Mouse (Mus musculus): ENCODE results near the gene Arpc2. TPM values are rescaled to one million over a fixed set of nuclear protein-coding genes. Genes with fewer than 3 reads are reported as not detected.
"Not testable (repeated sequence)": the region's sequence is repeated elsewhere in the genome, so short reads cannot be mapped to it uniquely, and the experiment has no call there.

The Arpc2 gene
- polyA plus RNA-seq, 1 experiment from 2014 or later = 475 TPM

GRCm38 (mm10) chr1:74278988-74279387 is 43.1 kb downstream of the Arpc2 start:
- H3K4me1 ChIP-seq = peaks cover 82% of the 10 kb centered on the region
- WGBS = 84% methylated on average over 11 of the region's 11 CpGs
- no peak overlapping the region for H3K27ac ChIP-seq
- H3K9me3 ChIP-seq = no peaks in the 10 kb centered on the region
- no peak overlapping the region for H3K4me3 ChIP-seq
- H3K27me3 ChIP-seq (ENCODE audit: insufficient read depth, poor library complexity, severe bottlenecking) = no peaks in the 10 kb centered on the region
- H3K36me3 ChIP-seq = peaks cover 49% of the 10 kb centered on the region
- no peak for DNase-seq (ENCODE audit: low spot score)

- Histone ChIP-seq H3K27me3 (ENCODE audit: insufficient read depth, poor library complexity, severe bottlenecking) (no peaks in the 10 kb centered on the region), H3K4me3 (no peak overlapping the region), H3K36me3 (peaks cover 49% of the 10 kb centered on the region), H3K4me1 (peaks cover 69% of the 10 kb centered on the region), H3K27ac (no peak overlapping the region), H3K9me3 (no peaks in the 10 kb centered on the region)
- DNase-seq (ENCODE audit: low spot score) = no peak
- 94% methylated on average over 14 of the region's 14 CpGs for WGBS
These were observed 44.9 kb downstream of the Arpc2 start for GRCm38 (mm10) chr1:74280591-74281325.

GRCm38 (mm10) chr1:74281372-74281771 is 45.5 kb downstream of the Arpc2 start:
- no peak for DNase-seq (ENCODE audit: low spot score)
- Histone ChIP-seq H3K4me1 (peaks cover 69% of the 10 kb centered on the region), H3K27me3 (ENCODE audit: insufficient read depth, poor library complexity, severe bottlenecking) (no peaks in the 10 kb centered on the region), H3K27ac (no peak overlapping the region), H3K9me3 (no peaks in the 10 kb centered on the region), H3K36me3 (peaks cover 50% of the 10 kb centered on the region), H3K4me3 (no peak overlapping the region)
- WGBS = 92% methylated on average over 2 of the region's 2 CpGs

- H3K27ac ChIP-seq = no peak overlapping the region
- no peak overlapping the region for H3K4me3 ChIP-seq
- peaks cover 65% of the 10 kb centered on the region for H3K4me1 ChIP-seq
- no peaks in the 10 kb centered on the region for H3K9me3 ChIP-seq
- no peaks in the 10 kb centered on the region for H3K27me3 ChIP-seq (ENCODE audit: insufficient read depth, poor library complexity, severe bottlenecking)
- no peak for DNase-seq (ENCODE audit: low spot score)
- peaks cover 56% of the 10 kb centered on the region for H3K36me3 ChIP-seq
- WGBS = 94% methylated on average over 8 of the region's 8 CpGs
These were observed 46.0 kb downstream of the Arpc2 start for GRCm38 (mm10) chr1:74281886-74282285.

GRCm38 (mm10) chr1:74282896-74283625 is 47.2 kb downstream of the Arpc2 start:
- no peak for DNase-seq (ENCODE audit: low spot score)
- H3K27me3 ChIP-seq (ENCODE audit: insufficient read depth, poor library complexity, severe bottlenecking) = no peaks in the 10 kb centered on the region
- peaks cover 62% of the 10 kb centered on the region for H3K36me3 ChIP-seq
- H3K27ac ChIP-seq = no peak overlapping the region
- H3K4me1 ChIP-seq = peaks cover 53% of the 10 kb centered on the region
- WGBS = 86% methylated on average over 10 of the region's 10 CpGs
- no peak overlapping the region; the same call in 1 of the 2 replicates for H3K4me3 ChIP-seq
- H3K9me3 ChIP-seq = no peaks in the 10 kb centered on the region

- DNase-seq (ENCODE audit: low spot score) = peak; percentile 90
- Histone ChIP-seq H3K9me3 (no peaks in the 10 kb centered on the region), H3K4me3 (peak overlapping the region; percentile 84), H3K27me3 (ENCODE audit: insufficient read depth, poor library complexity, severe bottlenecking) (no peaks in the 10 kb centered on the region), H3K4me1 (peaks cover 49% of the 10 kb centered on the region), H3K27ac (peak overlapping the region; percentile 89), H3K36me3 (peaks cover 65% of the 10 kb centered on the region)
- WGBS = 13% methylated on average over 15 of the region's 15 CpGs
These were observed 48.0 kb downstream of the Arpc2 start for GRCm38 (mm10) chr1:74283686-74284463.

GRCm38 (mm10) chr1:74284543-74285160 is 48.8 kb downstream of the Arpc2 start, which contains the start of the genes Aamp and Pnkd:
Aamp (minus strand) TSS chr1:74284738.
Pnkd (plus strand) TSS chr1:74284930.
- H3K9me3 ChIP-seq = no peaks in the 10 kb centered on the region
- under 1% methylated on average over 56 of the region's 56 CpGs for WGBS
- peak within 1 kb of the TSS; percentile 84 for H3K4me3 ChIP-seq
- peaks cover 65% of the 10 kb centered on the region for H3K36me3 ChIP-seq
- no peaks in the 10 kb centered on the region for H3K27me3 ChIP-seq (ENCODE audit: insufficient read depth, poor library complexity, severe bottlenecking)
- H3K4me1 ChIP-seq = peaks cover 51% of the 10 kb centered on the region
- peak within 1 kb of the TSS; percentile 89 for H3K27ac ChIP-seq
- DNase-seq (ENCODE audit: low spot score) = peak; percentile 100

GRCm38 (mm10) chr1:74285212-74286010 is 49.5 kb downstream of the Arpc2 start:
- Histone ChIP-seq H3K4me1 (peaks cover 52% of the 10 kb centered on the region), H3K27ac (peak overlapping the region; percentile 89), H3K27me3 (ENCODE audit: insufficient read depth, poor library complexity, severe bottlenecking) (no peaks in the 10 kb centered on the region), H3K36me3 (peaks cover 65% of the 10 kb centered on the region), H3K4me3 (peak overlapping the region; percentile 84), H3K9me3 (no peaks in the 10 kb centered on the region)
- WGBS = 3% methylated on average over 23 of the region's 23 CpGs
- DNase-seq (ENCODE audit: low spot score) = no peak

- Histone ChIP-seq H3K4me1 (peaks cover 51% of the 10 kb centered on the region), H3K36me3 (peaks cover 65% of the 10 kb centered on the region)
- H3K27me3 ChIP-seq (ENCODE audit: insufficient read depth, poor library complexity, severe bottlenecking); DNase-seq (ENCODE audit: low spot score); H3K27ac ChIP-seq; H3K9me3 ChIP-seq; H3K4me3 ChIP-seq: not testable (repeated sequence)
- WGBS = 54% methylated on average over 16 of the region's 17 CpGs
These were observed 51.2 kb downstream of the Arpc2 start for GRCm38 (mm10) chr1:74286869-74287607.

- Histone ChIP-seq H3K36me3 (peaks cover 65% of the 10 kb centered on the region), H3K27me3 (ENCODE audit: insufficient read depth, poor library complexity, severe bottlenecking) (no peaks in the 10 kb centered on the region), H3K27ac (no peak overlapping the region), H3K4me1 (peaks cover 55% of the 10 kb centered on the region), H3K9me3 (no peaks in the 10 kb centered on the region), H3K4me3 (no peak overlapping the region)
- 76% methylated on average over 4 of the region's 4 CpGs for WGBS
- DNase-seq (ENCODE audit: low spot score) = no peak
These were observed 52.4 kb downstream of the Arpc2 start for GRCm38 (mm10) chr1:74288327-74288726.

- WGBS = 86% methylated on average over 9 of the region's 9 CpGs
- Histone ChIP-seq H3K27ac (peak overlapping the region; percentile 7; the same call in 1 of the 2 replicates), H3K4me1 (peaks cover 59% of the 10 kb centered on the region), H3K4me3 (no peak overlapping the region), H3K27me3 (ENCODE audit: insufficient read depth, poor library complexity, severe bottlenecking) (no peaks in the 10 kb centered on the region), H3K9me3 (no peaks in the 10 kb centered on the region), H3K36me3 (peaks cover 73% of the 10 kb centered on the region)
- no peak for DNase-seq (ENCODE audit: low spot score)
These were observed 53.4 kb downstream of the Arpc2 start for GRCm38 (mm10) chr1:74289248-74289647.
